Mouse (Mus musculus): ENCODE data around the gene Tecpr2.

GRCm38 (mm10) chr12:111021138-111021537 lies 132.1 kb downstream of the Tecpr2 start:
- TF ChIP-seq CTCF (IDR thresholded peaks at IDR 0.05) (no peak), POLR2A (IDR thresholded peaks at IDR 0.05; ENCODE audit: insufficient read depth, low read depth, low read length) (no peak), EP300 (IDR thresholded peaks at IDR 0.05; ENCODE audit: insufficient read depth, low read depth, low read length) (no peak)

Measured in heart, adult 2 months (tissue).